Mouse (Mus musculus): ENCODE measurements around the gene Lix1. TPM values are rescaled to one million over a fixed set of nuclear protein-coding genes. Genes with fewer than 3 reads are reported as not detected.
A peak's percentile ranks its signal among the peaks of the same experiment; 100 is the strongest.

Gene Lix1
- total RNA-seq (2017): not detected in 2 replicates

GRCm38 (mm10) chr17:17402222-17403004 lies at the start of gene Lix1:
TSS of gene Lix1 (plus strand) at chr17:17402672.
- ATAC-seq (replicated peaks in 1 of 2; ENCODE audit: insufficient read depth in 1 of 2, low FRiP score in 2 of 2, low TSS enrichment in 1 of 2, low read depth in 1 of 2, poor library complexity in 2 of 2, severe bottlenecking in 2 of 2): peak; percentile 74 to 76

DNA sequence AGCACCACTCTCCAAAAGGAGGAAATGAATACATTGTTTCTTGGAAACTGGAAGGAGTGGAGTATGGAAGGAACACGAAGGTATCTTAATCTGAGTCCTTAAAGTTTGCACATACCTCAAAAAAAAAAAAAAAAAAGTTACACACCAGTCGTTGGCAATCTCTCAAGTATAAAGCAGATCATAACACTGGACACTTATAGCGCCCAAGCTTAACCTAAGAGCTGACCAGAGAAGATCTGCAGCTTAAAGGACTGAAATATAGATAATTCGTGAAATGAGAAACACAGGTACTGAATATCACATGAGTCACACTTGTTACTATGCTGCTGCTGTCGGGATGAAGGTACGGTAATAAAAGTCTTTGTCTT lies 28.9 kb upstream of the Lix1 start:
- ATAC-seq (replicated peaks in 1 of 2; ENCODE audit: insufficient read depth in 1 of 2, low FRiP score in 2 of 2, low TSS enrichment in 1 of 2, low read depth in 1 of 2, poor library complexity in 2 of 2, severe bottlenecking in 2 of 2): no peak

- ATAC-seq (replicated peaks in 1 of 2; ENCODE audit: insufficient read depth in 1 of 2, low FRiP score in 2 of 2, low TSS enrichment in 1 of 2, low read depth in 1 of 2, poor library complexity in 2 of 2, severe bottlenecking in 2 of 2): peak; percentile 94 to 96
These were observed 28.3 kb upstream of the Lix1 start, which contains the start of gene Riok2 for GRCm38 (mm10) chr17:17373918-17374910. TSS of gene Riok2 (plus strand) at chr17:17374309.

DNA sequence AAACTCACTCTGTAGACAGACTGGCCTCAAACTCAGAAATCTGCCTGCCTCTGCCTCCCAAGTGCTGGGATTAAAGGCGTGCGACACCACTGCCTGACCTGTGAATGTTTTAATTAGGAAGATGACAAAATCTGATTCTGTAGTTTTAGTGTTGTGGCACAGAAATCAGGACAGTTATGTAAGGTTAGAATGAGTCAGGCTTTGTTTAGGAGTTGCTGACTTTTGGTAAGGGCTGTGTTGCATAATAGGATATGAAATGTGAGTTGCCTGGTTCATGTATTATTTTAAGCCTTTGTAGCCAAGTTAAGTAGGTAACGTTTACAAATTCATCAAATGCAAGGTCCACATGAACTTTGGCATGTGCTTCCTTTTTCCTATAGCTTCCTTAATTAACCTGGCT lies 26.9 kb upstream of the Lix1 start:
- no peak for ATAC-seq (replicated peaks in 1 of 2; ENCODE audit: insufficient read depth in 1 of 2, low FRiP score in 2 of 2, low TSS enrichment in 1 of 2, low read depth in 1 of 2, poor library complexity in 2 of 2, severe bottlenecking in 2 of 2)

DNA sequence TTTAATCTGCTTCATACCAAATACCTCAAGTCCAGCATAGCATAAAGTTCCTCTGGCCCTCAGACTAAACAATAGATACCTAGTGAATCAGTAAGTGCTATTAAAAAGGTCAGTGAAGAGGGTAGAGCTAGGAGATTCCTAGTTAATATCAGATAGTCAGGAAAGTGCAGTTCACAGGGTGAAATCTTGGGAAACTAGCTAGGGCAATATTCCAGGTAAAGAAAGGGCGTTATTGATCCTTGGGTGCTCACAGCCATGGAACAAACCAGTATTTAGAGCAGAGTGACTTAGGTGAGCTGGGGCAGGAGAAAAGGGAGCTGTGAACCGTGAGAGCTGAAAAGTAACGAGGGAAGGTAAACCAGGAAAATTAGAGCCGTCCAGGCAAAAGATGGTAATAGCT lies 18.8 kb upstream of the Lix1 start:
- no peak for ATAC-seq (replicated peaks in 1 of 2; ENCODE audit: insufficient read depth in 1 of 2, low FRiP score in 2 of 2, low TSS enrichment in 1 of 2, low read depth in 1 of 2, poor library complexity in 2 of 2, severe bottlenecking in 2 of 2)

- ATAC-seq (replicated peaks in 1 of 2; ENCODE audit: insufficient read depth in 1 of 2, low FRiP score in 2 of 2, low TSS enrichment in 1 of 2, low read depth in 1 of 2, poor library complexity in 2 of 2, severe bottlenecking in 2 of 2): no peak
These were observed 18.0 kb upstream of the Lix1 start for GRCm38 (mm10) chr17:17384502-17384901.

DNA sequence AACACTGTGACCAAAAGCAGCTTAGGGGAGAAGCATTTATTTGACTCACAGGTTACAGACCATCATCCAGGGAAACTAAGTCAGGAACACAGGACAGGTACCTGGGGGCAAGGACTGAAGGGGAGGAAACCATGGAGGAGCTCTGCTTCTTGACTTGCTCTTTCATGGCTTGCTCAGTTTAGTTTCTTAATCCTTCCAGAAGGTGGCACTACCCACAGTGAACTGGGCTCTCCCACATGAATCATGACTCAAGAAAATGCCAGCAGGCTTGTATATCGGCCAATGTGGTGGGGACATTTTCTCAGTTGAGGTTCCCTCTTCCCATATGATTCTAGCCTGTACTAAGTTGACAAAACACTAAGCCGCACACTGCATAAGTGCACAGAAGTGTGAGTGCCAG lies 16.4 kb upstream of the Lix1 start:
- ATAC-seq (replicated peaks in 1 of 2; ENCODE audit: insufficient read depth in 1 of 2, low FRiP score in 2 of 2, low TSS enrichment in 1 of 2, low read depth in 1 of 2, poor library complexity in 2 of 2, severe bottlenecking in 2 of 2): no peak

- peak; percentile 77 for ATAC-seq (replicated peaks in 1 of 2; ENCODE audit: insufficient read depth in 1 of 2, low FRiP score in 2 of 2, low TSS enrichment in 1 of 2, low read depth in 1 of 2, poor library complexity in 2 of 2, severe bottlenecking in 2 of 2)
These were observed 10.6 kb upstream of the Lix1 start for GRCm38 (mm10) chr17:17391823-17392222.

- ATAC-seq (replicated peaks in 1 of 2; ENCODE audit: insufficient read depth in 1 of 2, low FRiP score in 2 of 2, low TSS enrichment in 1 of 2, low read depth in 1 of 2, poor library complexity in 2 of 2, severe bottlenecking in 2 of 2): 0 out of 4 replicates have a peak, but pooled peaks of 1 of the 2 experiments have one; percentile 12
These were observed 9.6 kb upstream of the Lix1 start for GRCm38 (mm10) chr17:17392863-17393262.

GRCm38 (mm10) chr17:17393300-17393699 lies 9.2 kb upstream of the Lix1 start:
- ATAC-seq (replicated peaks in 1 of 2; ENCODE audit: insufficient read depth in 1 of 2, low FRiP score in 2 of 2, low TSS enrichment in 1 of 2, low read depth in 1 of 2, poor library complexity in 2 of 2, severe bottlenecking in 2 of 2): no peak

- peak; percentile 55 to 76 for ATAC-seq (replicated peaks in 1 of 2; ENCODE audit: insufficient read depth in 1 of 2, low FRiP score in 2 of 2, low TSS enrichment in 1 of 2, low read depth in 1 of 2, poor library complexity in 2 of 2, severe bottlenecking in 2 of 2)
These were observed 8.1 kb upstream of the Lix1 start for GRCm38 (mm10) chr17:17394336-17394735.

- no peak for ATAC-seq (replicated peaks in 1 of 2; ENCODE audit: insufficient read depth in 1 of 2, low FRiP score in 2 of 2, low TSS enrichment in 1 of 2, low read depth in 1 of 2, poor library complexity in 2 of 2, severe bottlenecking in 2 of 2)
These were observed 5.6 kb upstream of the Lix1 start for GRCm38 (mm10) chr17:17396869-17397268.

DNA sequence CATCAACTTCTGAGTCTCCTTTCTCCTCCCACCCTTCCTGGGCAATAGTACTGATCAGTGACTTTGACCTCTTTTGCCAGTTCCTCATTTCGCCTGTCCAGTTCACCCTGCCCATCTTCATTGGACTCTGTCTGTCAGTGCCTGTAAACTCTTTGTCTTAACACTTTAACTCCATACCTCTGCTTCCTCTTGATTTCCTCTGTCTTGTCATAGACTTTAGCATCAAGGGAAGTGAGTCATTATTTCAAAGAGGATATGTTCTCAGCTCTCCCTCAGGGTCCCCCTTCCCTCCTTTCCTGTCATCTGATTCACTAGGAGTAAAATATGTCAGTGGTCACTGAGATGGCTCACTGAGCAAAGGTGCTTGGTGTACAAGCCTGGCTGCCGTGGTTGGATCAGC lies 3.8 kb upstream of the Lix1 start:
- ATAC-seq (replicated peaks in 1 of 2; ENCODE audit: insufficient read depth in 1 of 2, low FRiP score in 2 of 2, low TSS enrichment in 1 of 2, low read depth in 1 of 2, poor library complexity in 2 of 2, severe bottlenecking in 2 of 2): 0 out of 4 replicates have a peak, but pooled peaks of 1 of the 2 experiments have one; percentile 14

DNA sequence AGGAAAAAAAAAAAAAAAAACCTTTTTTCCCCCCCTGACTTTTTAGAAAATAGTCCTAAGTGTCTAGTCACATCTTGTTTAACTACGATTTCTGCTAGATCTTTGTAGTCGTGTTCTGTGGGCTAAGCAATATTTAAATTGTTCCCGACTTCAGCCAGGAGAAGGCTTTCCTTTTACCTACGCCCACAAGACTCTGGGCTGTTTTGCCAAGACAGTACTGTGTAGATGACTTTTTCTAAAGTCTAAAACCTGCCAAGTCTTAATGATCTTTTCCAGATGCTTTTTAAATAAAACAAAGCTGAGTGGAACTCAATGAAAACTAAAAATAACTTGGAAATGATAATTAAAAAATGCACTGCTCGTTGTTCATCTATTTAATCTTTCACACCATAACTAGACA lies 566 bp downstream of the Lix1 start:
- ATAC-seq (replicated peaks in 1 of 2; ENCODE audit: insufficient read depth in 1 of 2, low FRiP score in 2 of 2, low TSS enrichment in 1 of 2, low read depth in 1 of 2, poor library complexity in 2 of 2, severe bottlenecking in 2 of 2): no peak

- ATAC-seq (replicated peaks in 1 of 2; ENCODE audit: insufficient read depth in 1 of 2, low FRiP score in 2 of 2, low TSS enrichment in 1 of 2, low read depth in 1 of 2, poor library complexity in 2 of 2, severe bottlenecking in 2 of 2): no peak
These were observed 1.2 kb downstream of the Lix1 start for GRCm38 (mm10) chr17:17403578-17404112.

GRCm38 (mm10) chr17:17404811-17405544 lies 2.5 kb downstream of the Lix1 start:
- ATAC-seq (replicated peaks in 1 of 2; ENCODE audit: insufficient read depth in 1 of 2, low FRiP score in 2 of 2, low TSS enrichment in 1 of 2, low read depth in 1 of 2, poor library complexity in 2 of 2, severe bottlenecking in 2 of 2): peak in 1 of 2 experiments; percentile 38; a peak in 1 of 4 replicates

DNA sequence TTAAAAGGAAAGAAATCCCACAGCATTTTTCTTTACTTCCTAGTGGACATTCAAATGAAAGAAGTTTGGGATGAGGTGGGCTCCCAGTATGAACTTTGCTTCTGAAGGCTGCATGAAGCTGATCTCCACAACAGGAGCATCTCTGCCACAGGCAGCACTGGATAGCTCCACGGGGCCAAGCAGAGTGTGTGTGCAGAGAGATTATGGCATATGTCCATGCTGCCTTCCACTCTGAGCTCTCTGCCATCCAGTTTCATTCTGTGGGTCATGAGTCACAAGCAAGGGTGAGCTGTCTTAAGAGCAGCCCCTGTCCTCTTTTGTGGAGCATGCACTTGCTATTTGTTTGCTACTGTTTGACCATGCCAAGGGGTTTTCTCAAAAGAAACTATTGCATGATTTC lies 3.1 kb downstream of the Lix1 start:
- ATAC-seq (replicated peaks in 1 of 2; ENCODE audit: insufficient read depth in 1 of 2, low FRiP score in 2 of 2, low TSS enrichment in 1 of 2, low read depth in 1 of 2, poor library complexity in 2 of 2, severe bottlenecking in 2 of 2): no peak

Measured in hematopoietic stem cell, adult 5-6 weeks (primary cell).